Mouse (Mus musculus) liver, embryonic 16.5 days (tissue): ENCODE results near the gene Gm10272. TPM values are rescaled to one million over a fixed set of nuclear protein-coding genes. Genes with fewer than 3 reads are reported as not detected.
"Not testable (repeated sequence)": the region's sequence is repeated elsewhere in the genome, so short reads cannot be mapped to it uniquely, and the experiment has no call there.

ENCODE experiments used
- ATAC-seq: fragments of 200-750 bp; cut with Nextera tagmentation; 2 replicates; pipeline ENCODE4 v1.8.0; 2017; ENCODE audit warnings: low read depth, mild to moderate bottlenecking, moderate number of reproducible peaks, moderate library complexity
- H3K27ac ChIP-seq: fragments of 300-500 bp; sonication (generic); 2 replicates; pipeline ENCODE4 v1.5.1; 2014; ENCODE audit warnings: mild to moderate bottlenecking, low read length
- H3K27me3 ChIP-seq: fragments of 300-500 bp; sonication (generic); 2 replicates; pipeline ENCODE4 v1.6.1; 2014; ENCODE audit warnings: low read depth, low read length, mixed read lengths; ENCODE audit not compliant: control insufficient read depth, insufficient read depth
- H3K36me3 ChIP-seq: fragments of 300-500 bp; sonication (generic); 2 replicates; pipeline ENCODE4 v1.6.1; 2014; ENCODE audit warnings: mild to moderate bottlenecking; ENCODE audit not compliant: control insufficient read depth, insufficient read depth
- H3K4me1 ChIP-seq: fragments of 300-500 bp; sonication (generic); 2 replicates; pipeline ENCODE4 v1.6.1; 2014; ENCODE audit warnings: low read depth, low read length, mixed read lengths; ENCODE audit not compliant: control insufficient read depth
- H3K4me2 ChIP-seq: fragments of 300-500 bp; sonication (generic); 2 replicates; pipeline ENCODE4 v1.6.1; 2014; ENCODE audit warnings: low read depth, low read length, mixed read lengths
- H3K4me3 ChIP-seq: fragments of 300-500 bp; sonication (generic); 2 replicates; pipeline ENCODE4 v1.5.1; 2014; ENCODE audit warnings: low read depth, mild to moderate bottlenecking, low read length
- H3K9ac ChIP-seq: fragments of 300-500 bp; sonication (generic); 2 replicates; pipeline ENCODE4 v1.6.1; 2014; ENCODE audit warnings: low read depth, low read length
- H3K9me3 ChIP-seq: fragments of 300-500 bp; sonication (generic); replicated peaks from 2 replicates; pipeline ENCODE4 v1.6.1; 2016; ENCODE audit warnings: low read length; ENCODE audit not compliant: control insufficient read depth
- WGBS: fragments of 180-500 bp; shearing (Covaris S2); extraction: QIAGEN DNeasy Blood & Tissue Kit; methylation state at CpG from one replicate; pipeline ENCODE4 v1.1.7; 2014; ENCODE audit not compliant: insufficient replicate concordance; 5-methylcytosine and 5-hydroxymethylcytosine counted together
- polyA plus RNA-seq: library from polyadenylated mRNA; unstranded; fragments of >200 nt; fragmentation: Nextera tagmentation; extraction: Ambion mirVana; gene quantifications from 2 replicates; pipeline ENCODE4 v1.2.1, GENCODE M21; 2015

Gene Gm10272
- polyA plus RNA-seq, 1 experiment from 2014 or later: not detected

DNA sequence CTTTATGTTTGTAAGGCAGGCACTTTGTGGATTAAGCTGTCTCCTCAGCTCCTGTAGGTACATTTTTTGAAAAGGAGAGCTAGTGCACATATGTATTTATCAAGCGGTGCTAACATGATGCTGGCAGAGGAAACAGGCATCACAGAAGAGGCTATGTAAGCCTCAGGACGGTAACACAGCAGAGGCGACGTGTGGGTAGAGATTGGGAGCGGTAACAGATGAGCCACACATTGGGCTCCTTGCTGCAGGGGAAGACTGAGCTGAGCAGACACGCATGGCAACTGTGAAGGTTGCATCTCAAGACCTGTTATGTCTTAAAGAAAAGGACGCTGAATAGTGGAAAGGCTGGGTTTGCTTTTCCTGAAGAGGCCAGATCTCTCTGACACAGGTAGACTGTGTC, 23.4 kb upstream of the Gm10272 start:
- Histone ChIP-seq H3K36me3 (no peaks in the 10 kb centered on the region), H3K4me1 (no peaks in the 10 kb centered on the region), H3K27ac (no peak overlapping the region), H3K27me3 (peaks cover 53% of the 10 kb centered on the region), H3K9me3 (no peaks in the 10 kb centered on the region), H3K9ac (no peak overlapping the region), H3K4me2 (no peak overlapping the region), H3K4me3 (no peak overlapping the region)
- ATAC-seq: no peak
- 57% methylated on average over 7 of the region's 7 CpGs for WGBS

DNA sequence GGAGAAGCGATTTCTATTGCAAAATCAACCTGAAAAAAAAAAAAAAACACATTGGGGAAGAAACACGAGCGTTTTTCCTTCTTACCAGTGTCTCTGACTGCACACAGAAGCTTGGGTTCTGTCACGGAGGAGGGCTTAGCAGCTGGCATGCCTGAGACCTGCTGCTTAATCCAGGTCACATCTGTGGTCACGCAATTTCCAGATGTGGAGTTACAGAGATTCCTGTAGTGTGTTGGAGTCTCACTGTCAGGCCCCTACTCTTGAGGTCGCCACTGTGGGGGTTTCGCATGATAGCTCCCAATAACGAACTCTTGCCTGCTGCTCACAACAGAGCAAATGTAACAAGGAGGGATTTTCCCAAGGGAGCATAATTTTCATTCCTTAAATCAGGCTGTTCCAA, 22.2 kb upstream of the Gm10272 start:
- no peak overlapping the region for H3K4me2 ChIP-seq
- peaks cover 48% of the 10 kb centered on the region for H3K27me3 ChIP-seq
- WGBS: 31% methylated on average over 8 of the region's 8 CpGs
- no peaks in the 10 kb centered on the region for H3K4me1 ChIP-seq
- H3K27ac ChIP-seq: no peak overlapping the region
- no peak overlapping the region for H3K9ac ChIP-seq
- no peak overlapping the region for H3K4me3 ChIP-seq
- no peak for ATAC-seq
- H3K36me3 ChIP-seq: no peaks in the 10 kb centered on the region
- H3K9me3 ChIP-seq: no peaks in the 10 kb centered on the region

- WGBS: 5% methylated on average over 22 of the region's 22 CpGs
- ATAC-seq: no peak
- Histone ChIP-seq H3K9me3 (no peaks in the 10 kb centered on the region), H3K27ac (no peak within 1 kb of the TSS), H3K27me3 (peaks cover 42% of the 10 kb centered on the region), H3K9ac (no peak within 1 kb of the TSS), H3K4me2 (no peak within 1 kb of the TSS), H3K4me3 (no peak within 1 kb of the TSS), H3K36me3 (no peaks in the 10 kb centered on the region), H3K4me1 (no peaks in the 10 kb centered on the region)
Measured at GRCm38 (mm10) chr10:77685895-77686664, 20.3 kb upstream of the Gm10272 start, which contains the start of gene Tspear. Gene Tspear, plus strand, starts transcription at chr10:77686569.

GRCm38 (mm10) chr10:77687021-77687420, 19.4 kb upstream of the Gm10272 start:
- ATAC-seq: no peak
- peaks cover 42% of the 10 kb centered on the region for H3K27me3 ChIP-seq
- WGBS: 19% methylated on average over 10 of the region's 10 CpGs
- H3K4me1 ChIP-seq: no peaks in the 10 kb centered on the region
- no peak overlapping the region for H3K27ac ChIP-seq
- no peak overlapping the region for H3K4me3 ChIP-seq
- no peak overlapping the region for H3K4me2 ChIP-seq
- no peak overlapping the region for H3K9ac ChIP-seq
- no peaks in the 10 kb centered on the region for H3K36me3 ChIP-seq
- no peaks in the 10 kb centered on the region for H3K9me3 ChIP-seq

- H3K27ac ChIP-seq, H3K36me3 ChIP-seq, H3K4me2 ChIP-seq, H3K9me3 ChIP-seq, ATAC-seq, H3K4me1 ChIP-seq, H3K4me3 ChIP-seq, H3K9ac ChIP-seq: not testable (repeated sequence)
- 61% methylated on average over 3 of the region's 3 CpGs for WGBS
- H3K27me3 ChIP-seq: peaks cover 31% of the 10 kb centered on the region
Measured at GRCm38 (mm10) chr10:77690356-77690807, 16.0 kb upstream of the Gm10272 start, which contains the start of gene Gm19402. Gene Gm19402, minus strand, starts transcription at chr10:77690757.

- Histone ChIP-seq H3K36me3 (no peaks in the 10 kb centered on the region), H3K9ac (no peak within 1 kb of the TSS), H3K9me3 (no peaks in the 10 kb centered on the region), H3K27ac (no peak within 1 kb of the TSS), H3K27me3 (no peaks in the 10 kb centered on the region), H3K4me3 (no peak within 1 kb of the TSS), H3K4me2 (no peak within 1 kb of the TSS), H3K4me1 (no peaks in the 10 kb centered on the region)
- 22% methylated on average over 4 of the region's 4 CpGs for WGBS
- ATAC-seq: no peak
Measured at GRCm38 (mm10) chr10:77697133-77697532, 9.3 kb upstream of the Gm10272 start, which contains the start of gene Gm9508. Gene Gm9508, minus strand, starts transcription at chr10:77697233.

GRCm38 (mm10) chr10:77709831-77710230, 3.4 kb downstream of the Gm10272 start:
- ATAC-seq: no peak
- 55% methylated on average over 3 of the region's 3 CpGs for WGBS
- H3K4me2 ChIP-seq: no peak overlapping the region
- H3K9me3 ChIP-seq: no peaks in the 10 kb centered on the region
- no peaks in the 10 kb centered on the region for H3K36me3 ChIP-seq
- no peaks in the 10 kb centered on the region for H3K4me1 ChIP-seq
- no peak overlapping the region for H3K27ac ChIP-seq
- no peak overlapping the region for H3K9ac ChIP-seq
- no peaks in the 10 kb centered on the region for H3K27me3 ChIP-seq
- no peak overlapping the region for H3K4me3 ChIP-seq

DNA sequence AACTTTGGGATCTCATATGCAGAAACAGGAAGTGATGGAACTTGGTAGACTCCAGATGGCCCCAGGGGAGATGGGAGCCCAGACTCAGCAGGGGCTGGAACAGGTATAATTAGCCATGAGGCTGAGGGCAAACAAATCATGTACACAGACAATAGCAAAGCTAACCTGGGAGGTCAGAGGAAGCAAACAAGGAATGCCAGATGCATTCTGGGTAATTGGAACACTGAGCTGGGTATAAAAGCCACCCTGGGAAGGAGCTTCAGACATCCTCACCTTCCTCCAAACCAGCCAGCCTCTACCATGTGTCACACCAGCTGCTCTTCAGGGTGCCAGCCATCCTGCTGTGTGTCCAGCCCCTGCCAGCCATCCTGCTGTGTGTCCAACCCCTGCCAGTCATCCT, 4.7 kb downstream of the Gm10272 start, which contains the start of gene Gm10024:
Gm10024 (plus strand) TSS at position 301 of the 400 bp plus-strand sequence.
- H3K9ac ChIP-seq, H3K27me3 ChIP-seq, ATAC-seq, H3K4me1 ChIP-seq, H3K4me2 ChIP-seq, H3K4me3 ChIP-seq, H3K27ac ChIP-seq, H3K9me3 ChIP-seq, H3K36me3 ChIP-seq: not testable (repeated sequence)

DNA sequence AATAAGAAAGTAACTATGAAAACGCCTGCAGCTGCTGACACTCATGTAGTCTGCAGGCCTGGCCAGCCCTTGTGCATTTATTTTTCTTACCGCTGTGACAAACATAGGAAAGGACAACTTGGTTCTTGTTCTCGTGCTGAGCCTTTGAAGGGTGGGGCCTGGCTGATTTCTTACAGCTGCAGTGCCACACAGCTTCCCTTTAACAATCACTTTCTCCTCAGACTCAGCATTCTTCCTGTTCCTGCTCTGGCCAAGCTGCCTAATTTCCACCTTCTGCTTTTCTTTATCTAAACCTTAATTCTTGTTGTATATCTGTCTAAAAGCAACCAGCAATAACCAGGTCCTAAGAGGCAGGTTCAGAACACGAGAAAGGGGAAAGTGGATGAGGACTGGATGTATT, 7.3 kb downstream of the Gm10272 start:
- ATAC-seq: no peak
- H3K36me3 ChIP-seq: no peaks in the 10 kb centered on the region
- H3K27me3 ChIP-seq: no peaks in the 10 kb centered on the region
- H3K4me2 ChIP-seq: no peak overlapping the region
- no peak overlapping the region for H3K27ac ChIP-seq
- no peaks in the 10 kb centered on the region for H3K9me3 ChIP-seq
- 17% methylated on average over 4 of the region's 4 CpGs for WGBS
- H3K4me3 ChIP-seq: no peak overlapping the region
- no peak overlapping the region for H3K9ac ChIP-seq
- H3K4me1 ChIP-seq: no peaks in the 10 kb centered on the region
